Mouse (Mus musculus): ENCODE data around the gene Nfya.
"Not testable (repeated sequence)": the region's sequence is repeated elsewhere in the genome, so short reads cannot be mapped to it uniquely, and the experiment has no call there.

Nfya gene

GRCm38 (mm10) chr17:48403848-48404247, 5.9 kb downstream of the Nfya start:
- intact Hi-C loops (cut with DNase I), result no loop called here

GRCm38 (mm10) chr17:48402751-48403150, 7.0 kb downstream of the Nfya start:
- intact Hi-C loops (cut with DNase I), result no loop called here

GRCm38 (mm10) chr17:48401710-48402109, 8.0 kb downstream of the Nfya start:
- intact Hi-C loops (cut with DNase I), result no loop called here

- intact Hi-C loops (cut with DNase I), result no loop called here
Observed at GRCm38 (mm10) chr17:48392616-48393015, 17.1 kb downstream of the Nfya start.

GRCm38 (mm10) chr17:48391446-48391845, 18.3 kb downstream of the Nfya start:
- intact Hi-C loops (cut with DNase I), result no loop called here

GRCm38 (mm10) chr17:48389442-48389841, 20.3 kb downstream of the Nfya start:
- intact Hi-C loops (cut with DNase I), result no loop called here

GRCm38 (mm10) chr17:48388666-48389065, 21.0 kb downstream of the Nfya start:
- intact Hi-C loops (cut with DNase I), result no loop called here

- intact Hi-C loops (cut with DNase I), result no loop called here
Observed at GRCm38 (mm10) chr17:48385786-48386461, 23.8 kb downstream of the Nfya start.

GRCm38 (mm10) chr17:48379050-48379449, 30.7 kb downstream of the Nfya start:
- intact Hi-C loops (cut with DNase I), result no loop called here

GRCm38 (mm10) chr17:48376102-48376501, 33.6 kb downstream of the Nfya start:
- intact Hi-C loops (cut with DNase I), result no loop called here

- intact Hi-C loops (cut with DNase I), result no loop called here
Observed at GRCm38 (mm10) chr17:48372987-48373386, 36.7 kb downstream of the Nfya start.

GRCm38 (mm10) chr17:48371621-48372020, 38.1 kb downstream of the Nfya start:
- intact Hi-C loops (cut with DNase I), result no loop called here

GRCm38 (mm10) chr17:48366806-48367205, 42.9 kb downstream of the Nfya start:
- intact Hi-C loops (cut with DNase I), result no loop called here

GRCm38 (mm10) chr17:48365511-48366155, 44.1 kb downstream of the Nfya start:
- intact Hi-C loops (cut with DNase I), result no loop called here

GRCm38 (mm10) chr17:48363421-48363965, 46.2 kb downstream of the Nfya start:
- intact Hi-C loops (cut with DNase I), result no loop called here

- intact Hi-C loops (cut with DNase I), result no loop called here
Observed at GRCm38 (mm10) chr17:48362966-48363365, 46.7 kb downstream of the Nfya start.

- intact Hi-C loops (cut with DNase I), result no loop called here
Observed at GRCm38 (mm10) chr17:48362346-48362745, 47.4 kb downstream of the Nfya start.

- intact Hi-C loops (cut with DNase I), result no loop called here
Observed at GRCm38 (mm10) chr17:48360462-48360861, 49.2 kb downstream of the Nfya start.

GRCm38 (mm10) chr17:48359616-48360015, 50.1 kb downstream of the Nfya start, which contains the start of gene Treml1:
Treml1 (plus strand) TSS chr17:48359916.
- intact Hi-C loops (cut with DNase I), result no loop called here

GRCm38 (mm10) chr17:48357892-48358291, 51.8 kb downstream of the Nfya start:
- intact Hi-C loops (cut with DNase I), result no loop called here

- intact Hi-C loops (cut with DNase I), result no loop called here
Observed at GRCm38 (mm10) chr17:48355822-48356221, 53.9 kb downstream of the Nfya start.

GRCm38 (mm10) chr17:48352976-48353375, 56.7 kb downstream of the Nfya start:
- intact Hi-C loops (cut with DNase I), result not testable (repeated sequence)

Data from adrenal gland (tissue).